Mouse (Mus musculus): Measurements from ENCODE around the gene Meioc.

DNA sequence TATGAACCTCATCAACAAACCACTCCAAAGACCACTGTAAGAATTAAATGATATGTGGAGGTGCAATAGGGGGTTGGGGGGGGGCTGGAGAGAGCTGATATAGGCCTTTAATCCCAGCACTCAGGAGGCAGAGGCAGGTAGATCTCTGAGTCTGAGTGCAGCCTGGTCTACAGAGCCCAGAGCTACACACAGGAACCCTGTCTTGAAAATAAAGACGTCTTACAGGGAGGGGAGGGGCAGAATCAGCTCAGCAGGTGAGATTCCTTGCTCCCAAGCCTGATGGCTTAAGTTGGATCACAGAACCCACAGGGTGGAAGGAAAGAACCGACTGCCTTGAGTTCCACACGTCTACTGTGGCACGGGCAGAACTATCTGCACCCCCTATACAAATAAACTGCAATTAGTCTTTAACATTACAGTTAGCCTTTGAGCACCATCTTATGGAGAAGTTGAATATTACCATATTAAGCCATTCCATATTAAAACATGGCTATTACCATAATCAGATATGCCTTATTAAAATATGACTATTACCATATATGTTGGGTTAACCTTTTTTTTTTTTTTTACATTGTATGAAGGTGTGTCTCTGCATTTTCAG is 7.1 kb upstream of the Meioc start:
- TF ChIP-seq POLR2A (IDR thresholded peaks at IDR 0.05; ENCODE audit: insufficient read length, low read depth): no peak
- no peak for TF ChIP-seq MAX (IDR thresholded peaks at IDR 0.05; ENCODE audit: low read depth)
- no peak for TF ChIP-seq MYOD1 (IDR thresholded peaks at IDR 0.05; ENCODE audit: control insufficient read depth in 1 of 3, insufficient read length in 2 of 3, low read depth in 2 of 3)
- no peak for TF ChIP-seq POLR2AphosphoS2 (IDR thresholded peaks at IDR 0.05; ENCODE audit: insufficient read length, low read depth)
- no peak for TF ChIP-seq USF1 (IDR thresholded peaks at IDR 0.05; ENCODE audit: low read depth)
- TF ChIP-seq MYOG (IDR thresholded peaks at IDR 0.05; ENCODE audit: control insufficient read depth in 1 of 3, insufficient read depth in 1 of 3, insufficient read length in 2 of 3, low read depth in 2 of 3): no peak
- TF ChIP-seq E2F4 (IDR thresholded peaks at IDR 0.05; ENCODE audit: insufficient read depth): no peak
- no peak for TF ChIP-seq TCF12 (IDR thresholded peaks at IDR 0.05; ENCODE audit: insufficient read depth, poor library complexity, severe bottlenecking)
